Mouse (Mus musculus) midbrain, embryonic 10.5 days (tissue): Measurements from ENCODE around the gene Mast4. TPM values are rescaled to one million over a fixed set of nuclear protein-coding genes. Genes with fewer than 3 reads are reported as not detected.
A peak's percentile ranks its signal among the peaks of the same experiment; 100 is the strongest.

ENCODE experiments used
- DNase-seq: peaks from one replicate; pipeline ENCODE4 v3.0.0-alpha.2; 2017; ENCODE audit warnings: low spot score
- H3K27ac ChIP-seq: fragments of 300-500 bp; sonication (generic); replicated peaks from 2 replicates; pipeline ENCODE4 v1.5.1; 2016; ENCODE audit warnings: mild to moderate bottlenecking
- H3K27me3 ChIP-seq: fragments of 300-500 bp; sonication (generic); 2 replicates; pipeline ENCODE4 v1.6.1; 2016; ENCODE audit warnings: low read depth, mild to moderate bottlenecking; ENCODE audit not compliant: poor library complexity, severe bottlenecking
- H3K36me3 ChIP-seq: fragments of 300-500 bp; sonication (generic); 2 replicates; pipeline ENCODE4 v1.6.1; 2016; ENCODE audit warnings: mild to moderate bottlenecking, moderate library complexity
- H3K4me1 ChIP-seq: fragments of 300-500 bp; sonication (generic); 2 replicates; pipeline ENCODE4 v1.6.1; 2016
- H3K4me3 ChIP-seq: fragments of 300-500 bp; sonication (generic); 2 replicates; pipeline ENCODE4 v1.5.1; 2016; ENCODE audit warnings: mild to moderate bottlenecking, moderate library complexity
- H3K9me3 ChIP-seq: fragments of 300-500 bp; sonication (generic); replicated peaks from 2 replicates; pipeline ENCODE4 v1.6.1; 2016; ENCODE audit warnings: mild to moderate bottlenecking
- WGBS: fragments of 180-500 bp; shearing (Covaris S2); methylation state at CpG from one replicate; pipeline ENCODE4 v1.1.7; 2016; 5-methylcytosine and 5-hydroxymethylcytosine counted together
- polyA plus RNA-seq: library from polyadenylated mRNA; unstranded; fragments of >200 nt; fragmentation: Nextera tagmentation; extraction: Ambion mirVana; gene quantifications from 2 replicates; pipeline ENCODE4 v1.2.1, GENCODE M21; 2016

Gene Mast4
- polyA plus RNA-seq, 1 experiment from 2014 or later, result 19.0 TPM

DNA sequence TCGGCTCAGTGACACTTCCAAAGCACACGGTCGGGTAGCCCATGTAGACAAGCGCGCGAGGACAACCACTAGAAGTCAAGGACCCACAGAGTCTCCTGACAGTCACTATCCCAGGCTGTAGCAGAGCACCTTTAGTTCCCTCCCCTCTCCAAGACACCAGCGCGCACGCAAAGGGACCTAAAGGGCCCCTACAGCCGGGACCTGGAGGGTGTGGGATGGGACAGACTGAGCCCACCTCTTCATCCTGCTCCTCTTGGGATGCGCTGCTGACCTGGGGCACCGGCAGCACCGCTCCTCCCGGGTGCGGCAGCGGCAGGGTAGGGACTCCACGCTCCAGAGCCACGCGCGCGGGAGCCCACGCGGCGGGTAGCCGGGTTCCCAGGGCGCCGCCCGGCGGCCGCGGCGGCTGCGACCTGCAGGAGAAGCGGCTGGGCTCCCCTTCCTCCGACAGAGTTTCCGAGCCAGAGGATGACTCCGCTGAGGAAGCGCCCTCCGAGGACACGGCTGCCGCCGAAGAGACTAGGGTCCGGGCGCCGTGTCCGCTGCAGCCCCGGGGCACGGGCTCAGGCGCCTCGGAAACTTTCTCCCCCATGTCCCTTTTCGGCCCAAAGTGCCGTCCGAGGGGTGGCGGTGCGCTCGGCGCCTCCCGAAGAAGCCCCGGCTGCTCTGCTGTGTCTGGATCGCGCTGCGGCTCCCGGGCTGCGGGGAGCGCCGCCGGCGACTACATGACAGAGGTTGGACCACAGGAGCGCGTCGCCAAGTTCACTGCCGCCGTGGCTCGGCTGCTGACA lies 501 bp downstream of the Mast4 start:
- Histone ChIP-seq H3K27ac (peak overlapping the region; percentile 78), H3K4me3 (peak overlapping the region; percentile 79), H3K27me3 (peaks cover 66% of the 10 kb centered on the region), H3K36me3 (no peaks in the 10 kb centered on the region), H3K4me1 (peaks cover 47% of the 10 kb centered on the region), H3K9me3 (no peaks in the 10 kb centered on the region)
- WGBS, result under 1% methylated on average over 74 of the region's 74 CpGs
- DNase-seq, result peak; percentile 78

DNA sequence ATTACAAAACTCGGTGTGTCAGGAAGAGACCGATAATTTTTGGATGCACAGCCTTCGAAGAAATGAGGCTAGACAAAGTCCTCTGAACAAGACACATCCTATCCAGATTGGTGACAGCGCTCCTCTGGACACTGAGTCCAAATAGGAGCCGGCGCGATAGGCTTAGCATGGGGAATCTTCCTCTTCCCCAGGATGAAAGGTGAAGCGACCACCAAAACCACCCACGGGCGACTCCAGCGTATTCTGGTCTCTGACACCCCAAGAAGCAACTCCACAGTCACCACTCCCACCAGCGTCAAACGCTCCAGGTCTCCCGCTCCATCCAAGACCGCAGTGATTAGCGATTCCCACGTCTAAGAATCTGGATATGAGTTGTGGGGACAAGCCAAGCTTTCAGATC lies 1.1 kb downstream of the Mast4 start:
- Histone ChIP-seq H3K27me3 (peaks cover 66% of the 10 kb centered on the region), H3K4me3 (peak overlapping the region; percentile 79), H3K36me3 (no peaks in the 10 kb centered on the region), H3K4me1 (peaks cover 47% of the 10 kb centered on the region), H3K9me3 (no peaks in the 10 kb centered on the region), H3K27ac (no peak overlapping the region)
- no peak for DNase-seq
- WGBS, result 3% methylated on average over 17 of the region's 17 CpGs

DNA sequence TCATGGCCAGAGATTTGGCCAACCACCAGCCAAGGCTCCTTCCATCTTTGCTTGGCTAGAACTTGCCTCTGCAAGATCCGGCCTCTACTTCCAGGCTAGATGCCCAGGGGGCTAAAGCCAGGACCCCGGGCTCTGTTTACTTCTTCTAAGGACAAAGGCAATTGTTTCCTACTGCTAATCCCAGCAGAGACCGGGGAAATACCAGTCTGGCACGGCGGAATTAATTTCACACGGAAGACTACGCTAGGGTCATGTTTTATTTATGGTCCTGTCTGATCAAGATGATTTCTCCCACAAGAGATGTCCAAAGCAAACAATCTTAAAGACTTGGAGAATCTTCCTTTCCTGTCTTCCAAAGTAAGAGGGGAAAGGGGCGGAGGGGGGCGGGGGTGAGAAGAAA lies 1.6 kb downstream of the Mast4 start:
- H3K9me3 ChIP-seq, result no peaks in the 10 kb centered on the region
- 2% methylated on average over 9 of the region's 9 CpGs for WGBS
- no peaks in the 10 kb centered on the region for H3K36me3 ChIP-seq
- no peak overlapping the region for H3K27ac ChIP-seq
- DNase-seq, result peak; percentile 52
- H3K27me3 ChIP-seq, result peaks cover 66% of the 10 kb centered on the region
- peak overlapping the region; percentile 79 for H3K4me3 ChIP-seq
- peaks cover 48% of the 10 kb centered on the region for H3K4me1 ChIP-seq

DNA sequence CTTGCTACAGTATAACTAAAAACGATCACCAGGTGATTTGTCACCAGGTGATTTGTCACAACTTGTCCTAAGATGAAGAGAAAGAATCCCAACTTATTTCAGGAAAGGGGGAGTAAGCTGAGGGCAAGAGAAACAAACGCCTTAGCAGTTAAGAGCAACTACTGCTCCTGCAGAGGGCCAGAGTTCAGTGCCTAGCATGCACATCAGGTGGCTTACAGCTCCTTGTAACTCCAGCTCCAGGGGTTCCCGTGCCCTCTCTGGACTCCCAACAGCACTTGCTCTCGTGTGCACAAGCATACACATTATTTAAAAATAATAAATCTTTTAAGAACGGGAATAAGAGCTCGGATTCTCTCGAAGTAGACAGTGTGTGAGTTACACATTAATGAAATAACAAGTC lies 3.2 kb downstream of the Mast4 start:
- no peak for DNase-seq
- Histone ChIP-seq H3K27me3 (peaks cover 59% of the 10 kb centered on the region), H3K27ac (no peak overlapping the region), H3K36me3 (no peaks in the 10 kb centered on the region), H3K9me3 (no peaks in the 10 kb centered on the region), H3K4me3 (no peak overlapping the region), H3K4me1 (peaks cover 45% of the 10 kb centered on the region)
- WGBS, result 67% methylated on average over 7 of the region's 7 CpGs

DNA sequence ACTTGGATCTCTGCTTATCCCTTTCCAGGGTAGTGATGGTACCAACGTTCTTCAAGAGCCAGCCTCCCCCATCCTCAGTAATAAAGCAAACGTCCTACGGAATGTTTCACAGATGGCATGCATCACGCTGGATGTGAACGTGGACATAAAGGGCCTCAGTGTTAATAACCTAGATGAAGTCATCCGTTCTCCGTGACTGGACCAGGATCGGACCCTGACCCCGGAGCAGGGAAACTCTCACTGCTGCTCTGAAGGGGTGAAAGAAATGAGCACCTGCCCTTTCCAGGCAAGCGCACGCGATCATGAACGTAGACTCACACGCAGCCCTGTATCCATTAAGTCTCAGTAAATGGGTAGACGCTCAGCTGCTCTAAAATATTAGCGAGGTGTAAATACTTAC lies 6.0 kb downstream of the Mast4 start:
- WGBS, result 89% methylated on average over 16 of the region's 16 CpGs
- Histone ChIP-seq H3K36me3 (0 out of 2 replicates have a peak, but pooled peaks cover 1% of the 10 kb centered on the region), H3K4me3 (no peak overlapping the region), H3K4me1 (peaks cover 20% of the 10 kb centered on the region), H3K27me3 (peaks cover 34% of the 10 kb centered on the region), H3K27ac (no peak overlapping the region), H3K9me3 (peaks cover 4% of the 10 kb centered on the region; the same call in 1 of the 2 replicates)
- DNase-seq, result no peak

DNA sequence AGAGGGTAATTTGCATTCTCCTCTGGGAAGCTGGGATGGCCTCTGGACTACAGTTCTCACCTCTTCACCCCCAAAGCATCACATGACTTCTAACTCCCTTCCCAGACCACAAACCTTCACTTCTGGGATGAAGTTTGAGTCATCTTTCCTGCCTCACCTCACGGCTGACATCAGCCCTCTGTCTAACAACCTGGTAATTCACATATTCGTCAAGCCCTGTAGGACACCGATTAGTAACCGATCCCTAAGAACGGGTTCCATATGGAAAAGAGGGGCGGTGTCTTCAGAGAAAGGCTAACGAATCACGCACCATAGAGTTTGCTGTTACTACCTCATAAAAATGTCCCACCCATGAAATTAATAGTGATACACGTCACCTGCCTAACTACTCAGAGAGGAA lies 6.5 kb downstream of the Mast4 start:
- Histone ChIP-seq H3K4me1 (peaks cover 16% of the 10 kb centered on the region), H3K27ac (no peak overlapping the region), H3K36me3 (0 out of 2 replicates have a peak, but pooled peaks cover 2% of the 10 kb centered on the region), H3K27me3 (peaks cover 29% of the 10 kb centered on the region), H3K4me3 (no peak overlapping the region), H3K9me3 (peaks cover 7% of the 10 kb centered on the region; the same call in 1 of the 2 replicates)
- no peak for DNase-seq
- 85% methylated on average over 9 of the region's 9 CpGs for whole genome bisulfite sequencing

DNA sequence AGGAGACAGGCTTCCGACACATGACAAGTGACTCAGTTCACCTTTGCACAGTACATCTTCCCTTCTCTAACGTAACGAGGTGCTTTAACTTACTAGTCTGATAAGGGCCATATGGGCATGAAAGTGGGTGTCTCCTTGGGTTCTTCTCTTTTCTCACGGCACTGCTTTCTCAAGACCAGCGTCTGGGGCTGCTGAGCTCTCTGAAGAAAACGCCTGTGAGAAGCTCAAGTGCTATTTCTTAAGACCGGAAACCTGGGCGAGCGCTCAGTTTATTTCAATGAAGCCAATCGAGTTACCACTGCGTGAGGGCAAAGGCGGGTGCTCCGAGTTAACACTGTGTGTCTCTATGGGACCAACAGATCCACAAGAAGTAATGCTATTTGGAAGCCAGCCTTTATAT lies 8.1 kb downstream of the Mast4 start:
- H3K27ac ChIP-seq, result no peak overlapping the region
- no peak for DNase-seq
- peaks cover 7% of the 10 kb centered on the region; the same call in 1 of the 2 replicates for H3K9me3 ChIP-seq
- no peak overlapping the region for H3K4me3 ChIP-seq
- 0 out of 2 replicates have a peak, but pooled peaks cover 4% of the 10 kb centered on the region for H3K4me1 ChIP-seq
- 0 out of 2 replicates have a peak, but pooled peaks cover 2% of the 10 kb centered on the region for H3K36me3 ChIP-seq
- H3K27me3 ChIP-seq, result peaks cover 13% of the 10 kb centered on the region
- WGBS, result 89% methylated on average over 13 of the region's 13 CpGs

DNA sequence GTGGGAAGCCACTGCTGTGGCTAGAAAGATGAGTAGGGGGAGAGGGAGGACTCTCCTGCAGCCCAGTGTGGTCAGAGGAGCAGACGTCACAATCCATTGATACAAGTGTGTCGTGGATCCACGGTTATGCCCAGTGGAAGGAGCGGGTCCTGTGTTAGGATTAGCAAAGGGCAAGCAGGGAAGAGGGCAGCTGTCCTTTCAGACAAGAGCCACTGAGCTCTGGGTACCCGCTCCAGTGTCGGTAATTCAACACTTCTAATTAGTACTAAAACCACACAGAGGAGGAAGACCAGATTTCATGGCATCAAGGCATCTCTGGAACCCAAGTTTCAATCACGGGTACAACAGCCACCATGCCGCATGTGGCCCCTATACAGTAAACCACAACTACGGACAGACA lies 14.4 kb downstream of the Mast4 start:
- no peak for DNase-seq
- Histone ChIP-seq H3K27ac (no peak overlapping the region; the same call in 1 of the 2 replicates), H3K9me3 (peaks cover 3% of the 10 kb centered on the region; the same call in 1 of the 2 replicates), H3K27me3 (no peaks in the 10 kb centered on the region), H3K36me3 (0 out of 2 replicates have a peak, but pooled peaks cover 2% of the 10 kb centered on the region), H3K4me3 (no peak overlapping the region), H3K4me1 (peaks cover 36% of the 10 kb centered on the region)
- 77% methylated on average over 9 of the region's 9 CpGs for WGBS

DNA sequence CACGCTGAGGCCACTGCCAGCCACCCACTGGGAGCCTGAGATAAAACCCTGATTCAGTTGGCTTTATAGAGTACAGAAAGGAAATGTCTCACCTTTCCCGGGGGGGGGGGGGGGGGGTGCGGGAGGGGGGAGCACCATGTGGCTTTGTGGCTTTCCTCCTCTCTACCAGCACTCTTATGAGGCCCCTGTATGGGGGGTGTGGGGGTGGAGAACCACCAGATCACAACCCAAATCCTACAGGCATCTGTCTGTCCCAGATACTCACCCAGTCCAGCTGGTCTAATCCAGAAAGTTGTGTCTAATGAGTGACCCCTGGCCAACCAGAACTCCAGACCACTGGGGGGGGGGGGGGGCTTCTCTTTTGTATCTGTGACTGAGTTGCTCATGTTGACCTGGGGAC lies 15.0 kb downstream of the Mast4 start:
- no peak overlapping the region for H3K27ac ChIP-seq
- 23% methylated on average over 2 of the region's 3 CpGs for WGBS
- H3K36me3 ChIP-seq, result 0 out of 2 replicates have a peak, but pooled peaks cover 2% of the 10 kb centered on the region
- peaks cover 42% of the 10 kb centered on the region for H3K4me1 ChIP-seq
- no peak for DNase-seq
- no peaks in the 10 kb centered on the region for H3K27me3 ChIP-seq
- no peak overlapping the region for H3K4me3 ChIP-seq
- peaks cover 3% of the 10 kb centered on the region; the same call in 1 of the 2 replicates for H3K9me3 ChIP-seq

DNA sequence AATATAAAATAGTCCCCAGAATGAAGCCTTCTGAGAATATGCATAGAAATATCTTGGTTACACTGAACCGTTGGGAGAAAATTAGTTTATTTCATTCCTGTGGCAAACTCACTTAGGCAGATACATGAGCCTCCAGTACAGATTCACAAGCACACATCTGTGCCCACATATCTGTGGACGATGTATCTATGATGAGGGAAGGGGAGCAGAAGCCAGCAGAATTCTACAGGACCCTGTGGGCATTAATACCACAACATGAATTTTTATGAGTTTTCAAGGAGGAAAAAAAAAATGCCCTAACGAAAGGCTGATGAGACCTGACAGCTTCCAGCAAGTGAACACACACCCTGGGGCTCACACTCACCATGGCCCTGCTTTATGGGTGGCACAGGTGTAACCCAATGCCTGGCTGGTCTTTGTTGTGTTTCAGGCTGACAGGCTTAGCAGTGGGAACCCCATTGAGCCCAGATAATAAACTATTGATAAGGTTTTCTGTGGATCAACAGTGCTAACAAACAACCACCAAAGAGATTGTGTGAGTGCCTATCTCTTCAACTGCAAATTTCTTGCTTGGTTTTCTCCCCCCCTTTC lies 17.4 kb downstream of the Mast4 start:
- WGBS, result 56% methylated on average over 3 of the region's 3 CpGs
- Histone ChIP-seq H3K4me3 (no peak overlapping the region), H3K27ac (no peak overlapping the region), H3K27me3 (no peaks in the 10 kb centered on the region), H3K36me3 (no peaks in the 10 kb centered on the region), H3K9me3 (no peaks in the 10 kb centered on the region), H3K4me1 (peaks cover 44% of the 10 kb centered on the region)
- no peak for DNase-seq

DNA sequence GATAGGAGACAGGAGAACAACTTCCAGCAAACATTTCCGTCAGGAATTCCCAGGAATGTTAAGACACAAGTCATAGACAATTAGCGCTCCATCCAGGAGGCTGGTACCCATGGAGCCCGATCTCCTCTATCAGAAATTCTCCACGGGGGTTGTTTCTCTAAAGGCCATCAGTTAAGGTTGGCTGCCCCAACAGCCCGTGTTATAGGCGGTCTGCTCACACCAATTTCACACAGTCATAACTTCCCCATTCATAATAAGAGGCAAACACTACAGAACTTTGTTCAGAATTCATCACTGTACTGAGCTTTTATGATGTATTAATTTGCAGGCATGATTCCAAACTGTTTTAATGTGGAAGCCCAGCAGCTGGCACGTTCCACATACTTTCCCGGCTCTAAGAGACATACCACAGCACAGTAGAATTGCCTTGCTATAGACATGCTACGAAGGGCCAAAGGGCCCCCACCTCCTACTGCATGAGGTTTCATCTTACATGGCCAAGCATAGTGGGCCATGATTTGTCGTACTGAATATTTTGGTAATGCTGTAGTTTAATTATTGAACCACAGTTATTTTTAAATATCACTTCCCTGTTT lies 19.1 kb downstream of the Mast4 start:
- 46% methylated on average over 10 of the region's 10 CpGs for WGBS

DNA sequence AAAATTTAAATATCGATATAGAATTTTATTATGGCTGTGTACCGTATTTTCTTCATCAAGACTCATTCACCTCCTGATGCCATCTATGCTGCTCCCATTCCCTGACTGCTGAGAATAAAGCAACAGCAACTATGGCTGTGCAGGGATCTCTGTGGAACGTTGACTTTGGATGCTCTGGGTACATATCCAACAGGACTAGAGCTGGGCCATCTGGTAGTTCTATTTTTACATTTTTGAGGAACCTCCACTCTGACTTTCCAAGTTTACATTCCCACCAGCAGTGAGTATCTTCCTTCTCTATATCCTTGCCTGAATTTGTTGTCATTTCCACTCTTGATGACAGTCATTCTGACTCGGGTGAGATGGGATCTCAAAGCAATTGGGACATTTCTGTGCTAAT lies 26.0 kb downstream of the Mast4 start:
- Histone ChIP-seq H3K4me1 (peaks cover 9% of the 10 kb centered on the region), H3K36me3 (no peaks in the 10 kb centered on the region), H3K9me3 (no peaks in the 10 kb centered on the region), H3K4me3 (no peak overlapping the region), H3K27me3 (no peaks in the 10 kb centered on the region), H3K27ac (no peak overlapping the region)
- WGBS, result 93% methylated on average over 4 of the region's 4 CpGs
- no peak for DNase-seq

More for the DNA sequence above, 19.1 kb downstream of the Mast4 start:
- Histone ChIP-seq H3K27ac (no peak overlapping the region), H3K36me3 (no peaks in the 10 kb centered on the region), H3K27me3 (no peaks in the 10 kb centered on the region), H3K9me3 (no peaks in the 10 kb centered on the region), H3K4me3 (no peak overlapping the region), H3K4me1 (peaks cover 43% of the 10 kb centered on the region)
- no peak for DNase-seq

DNA sequence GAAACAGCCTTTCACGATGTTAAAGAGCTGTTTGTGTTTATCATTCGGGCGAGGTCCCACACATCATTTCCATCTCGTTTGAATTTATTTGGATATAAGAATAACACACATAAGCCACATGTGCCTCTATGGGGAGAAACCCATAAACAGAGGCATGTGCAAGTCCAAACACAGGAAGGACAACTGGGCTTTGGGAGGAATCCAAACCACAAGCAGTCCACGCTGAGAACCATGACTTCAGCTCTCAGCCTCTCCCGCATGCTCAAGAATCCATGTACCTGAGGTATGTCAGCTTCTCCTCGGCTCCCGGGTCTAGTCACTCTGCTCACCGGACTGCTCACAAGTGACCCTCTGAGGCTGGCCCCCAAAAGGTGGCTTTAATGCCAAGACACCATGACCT lies 30.5 kb downstream of the Mast4 start:
- H3K27ac ChIP-seq, result no peak overlapping the region
- H3K4me3 ChIP-seq, result no peak overlapping the region
- no peak for DNase-seq
- peaks cover 14% of the 10 kb centered on the region for H3K4me1 ChIP-seq
- no peaks in the 10 kb centered on the region for H3K9me3 ChIP-seq
- WGBS, result 90% methylated on average over 9 of the region's 9 CpGs
- H3K27me3 ChIP-seq, result no peaks in the 10 kb centered on the region
- no peaks in the 10 kb centered on the region for H3K36me3 ChIP-seq
